Mouse (Mus musculus) left cerebral cortex, postnatal 36 days (tissue): ENCODE data around the gene Rho. TPM values are rescaled to one million over a fixed set of nuclear protein-coding genes. Genes with fewer than 3 reads are reported as not detected.

Experiments
- DNase-seq, 2 experiments: peaks; one replicate each; pipeline ENCODE4 v3.0.0; 2021 to 2022; ENCODE audit warnings: low spot score in 2 of 2, mixed read lengths in 1 of 2
- intact Hi-C: fragments of 180-260 bp; cut with DNase I; formaldehyde crosslinking; loops from one replicate; pipeline ENCODE4 v1.15.1; 2025
- total RNA-seq, 2 experiments: library from RNA; stranded (reverse); gene quantifications; 2 replicates each; pipeline ENCODE4 v1.2.3; 2021

The Rho gene
- total RNA-seq, 2 experiments from 2014 or later: 0.17 to 0.70 TPM

DNA sequence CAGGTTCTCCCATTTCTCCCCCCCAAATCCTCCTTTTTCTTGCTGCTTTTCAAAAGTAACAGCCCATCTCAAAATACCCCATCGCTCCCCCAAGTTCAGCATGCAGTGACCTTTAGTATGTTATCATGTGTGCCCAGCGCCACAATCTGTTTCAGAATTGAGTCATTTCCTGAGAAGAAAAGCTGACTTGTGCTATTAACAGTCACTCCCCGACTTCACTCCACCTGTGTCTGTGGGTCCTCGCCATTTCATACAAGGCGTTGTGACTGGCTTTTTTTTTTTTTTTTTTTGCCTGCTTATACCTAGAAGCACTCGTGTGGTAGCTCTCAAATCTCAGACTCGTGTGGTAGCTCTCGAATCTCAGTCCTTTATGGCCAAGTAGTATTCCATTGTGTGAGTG, 14.1 kb downstream of the Rho start:
- DNase-seq: no peak
- intact Hi-C loops: no loop called here

- DNase-seq: no peak
- intact Hi-C loops: no loop called here
Observed at GRCm38 (mm10) chr6:115946389-115946788, 14.8 kb downstream of the Rho start.

DNA sequence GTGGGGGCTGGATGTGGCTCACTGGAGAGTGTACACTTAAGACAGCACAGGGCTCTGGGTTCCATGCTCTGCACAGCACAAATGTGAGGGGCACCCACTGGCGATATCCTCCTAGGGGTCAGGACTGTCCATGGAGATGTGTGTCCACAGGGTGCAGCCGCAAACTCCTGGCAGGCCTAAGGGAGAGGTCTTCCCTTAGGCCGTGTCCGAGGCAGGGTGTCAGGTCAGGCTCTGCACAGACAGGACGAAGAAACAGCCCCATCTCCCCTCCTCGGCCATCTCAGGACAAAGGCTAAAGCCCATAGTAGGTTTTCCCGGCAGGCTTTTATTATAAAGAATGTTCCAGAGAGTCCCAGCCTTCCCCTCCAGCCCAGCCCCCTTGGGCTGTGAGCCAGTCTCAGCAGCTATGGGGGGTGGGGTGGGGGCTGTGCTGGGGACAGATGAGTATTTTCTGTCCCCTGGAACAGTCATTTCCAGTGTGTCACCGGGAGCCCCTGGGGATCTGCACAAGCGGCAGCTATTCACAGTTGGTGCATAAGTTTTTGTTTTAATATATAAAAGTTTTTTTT, 23.0 kb downstream of the Rho start:
- DNase-seq: no peak
- intact Hi-C loops: loop anchor here (5.0 kb wide), 1 partner anchor 37 kb away; no protein-coding TSS in a partner anchor

GRCm38 (mm10) chr6:115955169-115955568, 23.6 kb downstream of the Rho start:
- no peak for DNase-seq
- intact Hi-C loops: loop anchor here (5.0 kb wide), 1 partner anchor 38 kb away; no protein-coding TSS in a partner anchor

- intact Hi-C loops: loop anchor here (5.0 kb wide), 1 partner anchor 38 kb away; no protein-coding TSS in a partner anchor
- DNase-seq: no peak
Observed at GRCm38 (mm10) chr6:115955664-115956063, 24.1 kb downstream of the Rho start.

- intact Hi-C loops: loop anchor here (5.0 kb wide), 1 partner anchor 39 kb away; no protein-coding TSS in a partner anchor
- no peak for DNase-seq
Observed at GRCm38 (mm10) chr6:115956418-115956921, 24.9 kb downstream of the Rho start.

DNA sequence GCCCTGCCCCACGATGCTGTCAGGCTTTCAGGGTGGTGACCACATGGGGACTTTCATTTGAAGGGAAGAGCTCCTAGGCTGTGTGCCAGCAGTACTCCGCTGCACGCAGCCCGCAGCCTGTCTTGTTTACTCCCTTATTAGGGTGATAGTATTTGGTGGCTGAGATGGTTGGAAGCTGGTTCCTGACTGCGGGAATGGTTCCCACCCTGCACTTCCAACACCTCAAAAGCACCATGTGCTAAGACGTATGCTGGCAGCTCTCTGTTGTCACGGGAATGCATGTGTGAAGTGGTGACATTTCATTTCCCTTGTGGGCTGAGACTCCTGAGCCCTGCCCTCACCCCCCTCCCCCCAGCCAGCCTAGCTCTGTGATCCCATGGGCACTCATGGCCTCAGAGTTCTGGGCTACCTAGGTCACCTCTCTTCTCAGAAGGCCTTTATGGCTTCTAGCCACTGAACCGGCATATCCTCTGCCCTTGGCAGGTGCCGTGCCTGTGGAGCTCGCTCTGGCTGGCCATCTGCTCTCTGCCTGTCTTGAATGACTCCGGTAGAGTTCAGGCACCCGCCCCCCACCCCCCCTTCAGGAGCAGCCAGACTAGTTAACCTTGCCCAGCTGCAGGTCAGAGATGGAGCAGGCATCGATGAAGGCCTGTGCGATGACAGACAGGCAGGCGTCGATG, 25.5 kb downstream of the Rho start:
- intact Hi-C loops: loop anchor here (5.0 kb wide), 1 partner anchor 40 kb away; no protein-coding TSS in a partner anchor
- no peak for DNase-seq

- intact Hi-C loops: loop anchor here (5.0 kb wide), 1 partner anchor 40 kb away; no protein-coding TSS in a partner anchor
Observed at GRCm38 (mm10) chr6:115957681-115958080, 26.1 kb downstream of the Rho start.

DNA sequence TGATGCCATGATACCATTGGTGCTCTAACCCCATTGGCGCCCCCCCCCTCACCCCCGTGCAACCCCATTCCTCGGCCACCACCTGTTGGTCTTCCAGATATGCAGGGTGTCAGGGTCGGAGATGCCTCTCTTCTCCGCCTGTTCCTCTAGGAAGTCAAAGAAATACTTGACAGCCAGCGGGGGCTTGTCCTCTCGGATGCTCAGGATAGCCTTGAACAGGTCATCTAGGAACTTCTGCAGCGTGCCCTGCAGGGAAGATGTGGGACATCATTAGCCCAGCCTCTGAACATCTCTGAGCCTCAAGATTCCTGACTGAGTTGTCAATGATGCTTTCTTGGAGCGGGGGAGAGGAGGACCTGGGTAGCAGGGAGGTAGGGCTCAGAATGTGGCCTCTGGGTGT, 26.9 kb downstream of the Rho start:
- intact Hi-C loops: loop anchor here (5.0 kb wide), 1 partner anchor 41 kb away; no protein-coding TSS in a partner anchor

More at GRCm38 (mm10) chr6:115957681-115958080, 26.1 kb downstream of the Rho start:
- no peak for DNase-seq

DNA sequence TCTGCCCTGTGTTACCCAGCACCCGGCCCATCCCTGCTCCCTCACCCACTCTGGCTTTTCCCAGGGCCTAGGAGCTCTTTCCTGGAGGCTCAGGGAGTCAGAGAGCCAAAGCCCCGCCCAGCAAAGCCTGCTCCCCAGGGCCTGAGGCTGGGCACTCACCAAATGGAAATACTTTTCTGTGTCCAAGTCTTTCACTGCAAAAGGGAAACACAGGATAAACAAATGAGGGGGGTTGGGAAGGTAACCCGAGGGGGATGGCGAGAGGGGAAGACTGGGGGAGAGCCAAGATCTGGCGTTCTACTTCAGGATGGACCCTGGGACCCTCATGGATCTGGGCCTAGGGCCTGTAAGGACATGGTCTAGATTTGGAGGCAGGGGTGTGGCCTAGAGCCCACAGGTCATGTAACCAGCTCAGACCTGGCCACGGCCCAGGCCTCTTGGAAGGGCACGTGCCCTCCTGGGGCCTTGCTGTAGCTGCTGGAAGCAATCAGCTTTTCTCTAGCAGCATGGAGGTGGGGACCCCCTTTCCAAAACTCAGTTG, 27.7 kb downstream of the Rho start:
- intact Hi-C loops: loop anchor here (5.0 kb wide), 1 partner anchor 42 kb away; no protein-coding TSS in a partner anchor
- no peak for DNase-seq

More for the DNA sequence above, 26.9 kb downstream of the Rho start:
- DNase-seq: no peak

DNA sequence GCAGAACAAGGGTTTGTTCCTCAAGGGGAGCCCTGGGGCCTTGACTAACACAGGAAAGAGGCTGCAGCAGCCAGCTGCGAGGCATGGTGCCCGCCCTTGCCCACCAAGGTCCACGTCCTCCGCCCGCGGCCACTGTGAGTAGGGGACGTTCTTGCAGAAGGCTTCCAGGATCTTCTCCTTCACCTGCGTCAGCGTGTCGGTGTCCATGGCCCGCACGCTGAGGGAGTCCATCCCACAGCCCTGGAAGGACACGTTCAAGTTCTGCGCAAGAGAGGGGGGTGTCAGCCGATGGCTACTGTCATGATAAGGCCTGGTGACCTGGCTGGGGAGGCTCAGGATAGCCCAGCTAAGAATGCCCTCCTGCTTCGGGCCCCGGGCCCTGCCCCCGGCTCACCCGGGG, 28.8 kb downstream of the Rho start:
- intact Hi-C loops: no loop called here

DNA sequence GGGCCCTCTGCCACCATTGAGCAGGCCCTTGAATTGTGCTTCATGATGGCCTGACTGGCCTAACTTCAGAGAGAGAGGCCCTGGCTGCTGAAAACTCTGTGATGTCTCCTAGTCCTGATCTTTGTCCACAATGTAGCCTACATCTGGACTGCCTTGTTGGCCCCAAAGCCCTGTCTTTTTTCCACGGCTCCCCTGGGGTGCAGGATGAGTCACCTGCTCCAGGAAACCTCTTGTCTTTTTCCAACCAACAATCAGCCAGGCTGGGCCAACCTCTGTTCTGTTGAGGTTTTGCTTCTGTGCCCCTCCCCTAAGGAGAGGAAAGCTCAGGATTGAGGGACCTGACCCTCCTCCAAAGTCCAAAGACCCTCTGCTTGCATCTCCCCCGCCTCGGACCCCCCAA, 30.2 kb downstream of the Rho start:
- no peak for DNase-seq
- intact Hi-C loops: no loop called here

More for the DNA sequence above, 28.8 kb downstream of the Rho start:
- no peak for DNase-seq

DNA sequence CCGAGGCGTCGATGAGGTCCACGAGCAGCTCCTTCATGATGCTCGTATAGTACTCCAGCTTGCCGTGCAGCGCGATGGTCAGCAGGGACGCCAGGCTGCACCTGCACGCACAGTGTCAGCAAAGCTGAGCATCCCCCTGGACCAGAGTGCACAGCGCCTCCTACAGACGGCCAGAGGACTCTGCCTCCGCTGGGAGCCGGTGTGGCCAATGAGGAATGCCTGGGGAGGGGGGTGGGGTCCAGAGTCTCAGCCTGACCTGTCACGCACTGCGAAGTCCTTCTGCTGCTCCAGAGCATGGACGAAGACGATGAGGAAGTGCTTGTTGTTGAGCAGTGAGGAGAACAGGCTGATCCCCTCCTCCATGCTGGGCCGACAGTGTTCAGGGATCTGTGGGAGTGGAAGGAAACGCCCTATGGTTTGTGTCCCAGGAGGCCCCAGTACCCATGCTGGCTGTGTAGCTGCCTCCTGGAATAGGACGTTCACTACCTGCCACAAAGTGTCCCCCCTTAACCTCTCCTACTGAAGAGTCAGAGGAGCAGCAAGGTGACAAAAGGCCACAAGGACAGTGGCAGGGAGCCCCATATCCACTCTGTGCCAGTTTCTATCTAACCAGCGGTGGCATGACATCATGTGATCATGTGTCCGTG, 31.0 kb downstream of the Rho start:
- intact Hi-C loops: no loop called here
- DNase-seq: no peak

GRCm38 (mm10) chr6:115963656-115964055, 32.1 kb downstream of the Rho start:
- intact Hi-C loops: no loop called here
- DNase-seq: no peak

DNA sequence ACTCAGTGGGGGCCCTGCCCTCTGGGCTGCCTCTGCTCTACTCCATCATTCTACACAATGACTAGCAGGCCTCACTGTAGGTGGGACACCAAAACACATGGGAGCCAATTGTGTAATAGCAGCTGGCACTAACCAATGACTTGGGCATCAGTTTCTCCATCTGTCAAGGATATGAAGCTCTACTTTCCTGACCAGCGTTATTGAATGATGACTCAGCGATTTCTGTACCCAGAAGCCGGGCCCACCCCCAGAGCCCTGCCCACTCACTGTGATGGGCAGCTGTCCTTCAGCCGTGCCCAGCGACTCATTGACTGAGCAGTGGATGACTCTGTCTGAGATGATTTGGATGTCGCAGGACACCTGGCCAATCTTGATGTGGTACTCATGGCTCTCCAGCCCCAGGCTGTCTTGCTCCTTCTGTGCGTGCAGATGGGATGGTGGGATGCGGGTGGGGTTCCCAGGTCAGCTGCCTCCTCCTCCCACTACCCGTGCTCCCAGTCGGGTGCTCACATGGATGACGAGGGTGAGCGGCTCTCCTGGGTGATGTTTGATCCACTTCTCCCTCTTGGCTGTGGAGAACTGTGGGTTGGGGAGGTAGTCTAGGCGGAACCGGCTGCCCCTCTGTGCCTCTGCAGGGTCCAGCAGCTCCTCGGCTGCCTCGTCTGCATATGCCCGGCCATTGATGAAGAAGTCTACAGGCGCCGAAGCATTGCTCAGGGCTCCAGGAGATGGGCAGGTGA, 34.8 kb downstream of the Rho start:
- intact Hi-C loops: no loop called here
- no peak for DNase-seq

GRCm38 (mm10) chr6:115967291-115967880, 35.8 kb downstream of the Rho start:
- intact Hi-C loops: no loop called here
- no peak for DNase-seq

DNA sequence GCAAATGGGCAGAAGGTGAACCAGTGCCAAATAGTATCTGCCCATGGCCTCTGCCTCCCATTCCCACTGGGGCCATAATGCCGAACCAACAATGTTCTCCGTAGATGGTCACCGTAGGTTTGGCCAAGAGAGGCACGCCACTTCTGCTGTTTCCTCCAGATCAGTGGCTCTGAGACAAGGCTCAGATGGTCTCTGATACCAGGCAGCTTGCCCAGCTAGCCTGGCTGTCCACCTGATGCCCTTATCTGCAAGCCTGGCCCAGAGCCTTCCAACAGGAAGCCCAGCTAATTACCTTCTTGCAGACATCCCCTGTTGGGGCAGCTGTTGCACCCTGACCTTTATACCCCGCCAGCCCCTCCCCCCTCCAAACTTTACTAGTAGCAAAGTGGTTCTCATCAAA, 36.5 kb downstream of the Rho start:
- DNase-seq: no peak
- intact Hi-C loops: no loop called here

- intact Hi-C loops: no loop called here
- no peak for DNase-seq
Observed at GRCm38 (mm10) chr6:115968700-115969099, 37.2 kb downstream of the Rho start.

DNA sequence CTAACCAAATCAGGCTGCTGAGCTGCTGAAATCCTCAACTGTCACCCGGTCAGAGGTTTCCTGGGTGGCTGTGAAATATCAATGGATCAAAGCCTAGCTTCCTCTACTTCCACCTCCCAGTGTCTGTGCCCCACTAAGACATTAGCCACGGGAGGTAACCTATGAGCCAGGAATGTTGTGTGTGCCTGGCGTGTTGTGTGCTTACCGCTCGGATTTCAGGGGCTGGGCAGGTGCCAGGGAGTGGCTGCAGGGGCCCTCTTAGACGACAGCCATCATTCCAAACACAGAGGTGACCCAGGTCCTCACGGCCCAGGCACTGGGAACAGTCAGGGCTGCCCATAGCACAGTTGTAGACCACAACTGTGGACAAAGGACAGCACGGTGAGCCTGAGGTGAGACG, 37.6 kb downstream of the Rho start:
- no peak for DNase-seq
- intact Hi-C loops: no loop called here
